Mouse (Mus musculus) CD8-positive naive resting alpha-beta T cell, adult 57 days (primary cell): ENCODE measurements around the gene Gm13693. TPM values are rescaled to one million over a fixed set of nuclear protein-coding genes. Genes with fewer than 3 reads are reported as not detected.

Experiments used
- total RNA-seq: library from RNA; stranded (reverse); gene quantifications from one replicate; pipeline ENCODE4 v1.2.4, GENCODE M21; 2023

Gene Gm13693
- total RNA-seq, result 3.2 TPM

DNA sequence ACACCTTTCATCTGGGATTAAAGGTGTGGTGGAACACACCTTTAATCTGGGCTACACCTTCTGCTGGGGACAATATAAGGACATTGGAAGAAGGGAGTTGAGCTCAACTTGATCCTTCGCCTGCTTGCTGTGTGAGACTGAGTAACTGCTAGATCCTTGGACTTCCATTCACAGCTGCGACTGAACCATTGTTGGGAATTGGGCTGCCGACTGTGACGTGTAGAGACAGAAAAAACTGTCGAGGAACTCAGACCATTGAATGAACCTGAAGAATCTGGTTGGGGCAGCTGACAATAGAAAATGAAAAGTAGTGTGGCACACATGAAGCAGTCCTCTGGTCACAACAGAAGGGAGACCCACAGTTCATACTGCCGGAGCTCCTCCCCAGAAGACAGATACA, at the start of gene Gm13693:
Gm13693 (plus strand) TSS at position 301 of the 400 bp plus-strand sequence.

DNA sequence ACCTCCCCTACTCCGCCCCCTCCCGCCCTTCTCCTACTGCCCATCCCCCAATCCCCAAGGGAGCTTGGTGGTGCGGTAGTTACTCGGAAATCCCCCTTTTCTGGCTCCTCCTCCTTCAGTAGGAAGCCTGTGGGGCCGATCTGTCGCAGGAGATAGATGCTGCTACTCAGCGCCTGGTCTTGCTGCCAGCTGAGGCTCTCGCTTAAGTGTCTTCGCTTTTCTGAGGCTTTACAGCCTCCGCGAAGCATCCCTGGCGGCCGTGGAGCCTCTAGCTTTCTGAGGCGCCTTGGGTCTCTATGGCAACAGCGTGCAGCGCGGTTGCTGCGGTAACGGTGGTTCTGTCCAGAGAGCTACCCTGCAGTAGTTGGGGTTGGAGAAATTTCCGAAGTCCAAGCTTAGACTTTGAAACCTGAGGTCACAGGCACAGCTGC, 20.4 kb upstream of the Gm13693 start, which contains the start of gene Zswim2:
Zswim2 (minus strand) TSS at position 298 of the 431 bp plus-strand sequence.

DNA sequence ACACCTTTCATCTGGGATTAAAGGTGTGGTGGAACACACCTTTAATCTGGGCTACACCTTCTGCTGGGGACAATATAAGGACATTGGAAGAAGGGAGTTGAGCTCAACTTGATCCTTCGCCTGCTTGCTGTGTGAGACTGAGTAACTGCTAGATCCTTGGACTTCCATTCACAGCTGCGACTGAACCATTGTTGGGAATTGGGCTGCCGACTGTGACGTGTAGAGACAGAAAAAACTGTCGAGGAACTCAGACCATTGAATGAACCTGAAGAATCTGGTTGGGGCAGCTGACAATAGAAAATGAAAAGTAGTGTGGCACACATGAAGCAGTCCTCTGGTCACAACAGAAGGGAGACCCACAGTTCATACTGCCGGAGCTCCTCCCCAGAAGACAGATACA, 5.9 kb upstream of the Gm13693 start, which contains the start of gene Gm13698:
Gm13698 (plus strand) TSS at position 301 of the 400 bp plus-strand sequence.

GRCm38 (mm10) chr2:83967013-83967412, 5.7 kb downstream of the Gm13693 start, which contains the start of gene Gm13695:
Gm13695 (plus strand) TSS chr2:83967313.

GRCm38 (mm10) chr2:83972823-83973222, 11.5 kb downstream of the Gm13693 start, which contains the start of gene Gm13696:
Gm13696 (plus strand) TSS chr2:83973123.

GRCm38 (mm10) chr2:83978633-83979032, 17.3 kb downstream of the Gm13693 start, which contains the start of gene Gm13694:
Gm13694 (plus strand) TSS chr2:83978933.

GRCm38 (mm10) chr2:83984443-83984842, 23.1 kb downstream of the Gm13693 start, which contains the start of gene Gm13697:
Gm13697 (plus strand) TSS chr2:83984743.

DNA sequence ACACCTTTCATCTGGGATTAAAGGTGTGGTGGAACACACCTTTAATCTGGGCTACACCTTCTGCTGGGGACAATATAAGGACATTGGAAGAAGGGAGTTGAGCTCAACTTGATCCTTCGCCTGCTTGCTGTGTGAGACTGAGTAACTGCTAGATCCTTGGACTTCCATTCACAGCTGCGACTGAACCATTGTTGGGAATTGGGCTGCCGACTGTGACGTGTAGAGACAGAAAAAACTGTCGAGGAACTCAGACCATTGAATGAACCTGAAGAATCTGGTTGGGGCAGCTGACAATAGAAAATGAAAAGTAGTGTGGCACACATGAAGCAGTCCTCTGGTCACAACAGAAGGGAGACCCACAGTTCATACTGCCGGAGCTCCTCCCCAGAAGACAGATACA, 28.9 kb downstream of the Gm13693 start, which contains the start of gene Gm13691:
Gm13691 (plus strand) TSS at position 301 of the 400 bp plus-strand sequence.

Other genes starting within 250 kb of the Gm13693 start
- 38.5 TPM for gene Itgav, start 237.1 kb upstream of the Gm13693 start, total RNA-seq
- 0.12 TPM for gene Fam171b, start 148.9 kb upstream of the Gm13693 start, total RNA-seq
- gene Zswim2, start 20.3 kb upstream of the Gm13693 start, total RNA-seq, result not detected
- gene Gm13698, start 5.8 kb upstream of the Gm13693 start, total RNA-seq, result 3.2 TPM
- gene Gm13695, start 5.8 kb downstream of the Gm13693 start, total RNA-seq, result 3.2 TPM
- 3.2 TPM for gene Gm13696, start 11.6 kb downstream of the Gm13693 start, total RNA-seq
- gene Gm13694, start 17.4 kb downstream of the Gm13693 start, total RNA-seq, result 3.2 TPM
- 3.2 TPM for gene Gm13697, start 23.2 kb downstream of the Gm13693 start, total RNA-seq
- gene Gm13691, start 29.1 kb downstream of the Gm13693 start, total RNA-seq, result 3.2 TPM